Mouse (Mus musculus) myocyte (in vitro differentiated cells): ENCODE measurements around the gene Tex13c3. TPM values are rescaled to one million over a fixed set of nuclear protein-coding genes. Genes with fewer than 3 reads are reported as not detected.
"Not testable (repeated sequence)": the region's sequence is repeated elsewhere in the genome, so short reads cannot be mapped to it uniquely, and the experiment has no call there.

Source experiments
- H3K27me3 ChIP-seq: one replicate; pipeline ENCODE4 v1.6.1; 2011; ENCODE audit not compliant: control insufficient read depth, insufficient read depth, insufficient read length
- H3K36me3 ChIP-seq: one replicate; pipeline ENCODE4 v1.6.1; 2011; ENCODE audit not compliant: control insufficient read depth, insufficient read depth
- H3K4me2 ChIP-seq: one replicate; pipeline ENCODE4 v1.6.1; 2011; ENCODE audit warnings: low read depth, control low read depth
- H3K4me3 ChIP-seq: one replicate; pipeline ENCODE4 v1.5.1; 2011; ENCODE audit warnings: mild to moderate bottlenecking, control low read depth, moderate library complexity
- H3K79me2 ChIP-seq: one replicate; pipeline ENCODE4 v1.6.1; 2011; ENCODE audit not compliant: control insufficient read depth, insufficient read depth
- H3ac ChIP-seq: one replicate; pipeline ENCODE4 v1.6.1; 2011; ENCODE audit not compliant: control insufficient read depth, insufficient read length
- CEBPB ChIP-seq: IDR thresholded peaks from 2 replicates; pipeline ENCODE4 v1.6.1; 2011; ENCODE audit warnings: mild to moderate bottlenecking, moderate library complexity; ENCODE audit not compliant: poor library complexity, insufficient read depth, severe bottlenecking
- MYOG ChIP-seq, 3 experiments: IDR thresholded peaks; one replicate each; pipeline ENCODE4 v1.6.1; 2011; ENCODE audit warnings: control low read depth in 2 of 3, low read depth in 2 of 3, mild to moderate bottlenecking in 2 of 3; ENCODE audit not compliant: insufficient read length in 2 of 3, control insufficient read depth in 1 of 3, insufficient read depth in 1 of 3
- POLR2A ChIP-seq: IDR thresholded peaks from one replicate; pipeline ENCODE4 v1.6.1; 2011; ENCODE audit warnings: low read depth, mild to moderate bottlenecking, control low read depth, moderate library complexity; ENCODE audit not compliant: insufficient read length
- POLR2AphosphoS2 ChIP-seq: IDR thresholded peaks from one replicate; pipeline ENCODE4 v1.6.1; 2011; ENCODE audit warnings: low read depth, control low read depth; ENCODE audit not compliant: insufficient read length
- SRF ChIP-seq: IDR thresholded peaks from one replicate; pipeline ENCODE4 v1.6.1; 2011; ENCODE audit warnings: low read depth; ENCODE audit not compliant: control insufficient read depth, insufficient read length
- TCF12 ChIP-seq: IDR thresholded peaks from one replicate; pipeline ENCODE4 v1.6.1; 2011; ENCODE audit warnings: mild to moderate bottlenecking, control low read depth; ENCODE audit not compliant: poor library complexity, insufficient read depth, severe bottlenecking
- USF1 ChIP-seq: IDR thresholded peaks from one replicate; pipeline ENCODE4 v1.6.1; 2011; ENCODE audit warnings: low read depth, mild to moderate bottlenecking, control low read depth, moderate library complexity
- polyA plus RNA-seq: library from polyadenylated mRNA; unstranded; fragments of >200 nt; fragmentation: generic; extraction: Trizol; gene quantifications from one replicate; pipeline ENCODE4 v1.2.1, GENCODE M21; 2012; ENCODE audit warnings: missing spikeins

Tex13c3 gene
- not detected for polyA plus RNA-seq

DNA sequence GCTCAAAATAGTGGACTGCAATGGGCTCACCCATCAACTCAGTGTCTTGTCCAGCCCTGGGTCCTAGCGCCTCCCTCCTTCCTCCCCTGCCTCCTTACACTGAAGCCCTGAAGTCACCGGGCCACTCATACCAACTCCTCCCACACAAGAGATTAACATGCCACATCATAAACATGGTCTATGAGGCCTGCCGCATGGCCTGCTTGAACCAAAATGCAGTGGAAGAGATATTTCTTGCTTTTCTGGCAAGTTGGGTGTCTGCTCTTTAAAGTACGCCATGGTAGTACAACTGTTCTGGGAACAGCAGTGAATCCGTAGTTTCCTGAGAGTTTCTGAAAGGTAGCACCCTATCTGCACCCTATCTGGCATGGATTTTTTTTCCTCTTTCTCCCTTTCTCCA is at the start of gene Tex13c3:
TSS of gene Tex13c3 (minus strand) at position 101 of the 400 bp plus-strand sequence.
- H3K4me3 ChIP-seq, H3K79me2 ChIP-seq, H3K4me2 ChIP-seq, H3ac ChIP-seq, H3K36me3 ChIP-seq, H3K27me3 ChIP-seq: not testable (repeated sequence)

DNA sequence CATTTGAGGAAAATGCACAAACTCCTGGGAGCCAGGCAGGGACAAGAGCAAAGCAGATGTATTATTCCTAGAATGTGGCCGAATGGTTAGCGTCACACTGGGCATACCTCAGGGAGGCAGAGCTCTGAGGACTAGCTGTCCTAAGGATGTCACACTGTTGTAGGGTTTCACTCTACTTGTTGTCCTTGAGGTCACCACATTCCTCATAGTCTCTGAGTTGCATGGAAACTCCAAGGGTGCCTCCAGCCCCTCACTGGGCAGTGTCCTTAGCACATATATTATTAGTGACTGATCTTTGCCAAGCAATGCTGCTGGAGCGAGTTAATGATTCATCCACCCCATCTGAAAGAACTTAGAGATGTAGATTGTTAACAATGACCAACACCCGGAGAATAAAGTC is 8.6 kb upstream of the Tex13c3 start:
- H3K4me3 ChIP-seq: no peak overlapping the region
- no peaks in the 10 kb centered on the region for H3K27me3 ChIP-seq
- TF ChIP-seq CEBPB (no peak), SRF (no peak), TCF12 (no peak), USF1 (no peak), POLR2A (no peak), POLR2AphosphoS2 (no peak), MYOG (IDR thresholded peaks at IDR 0.05; ENCODE audit: control insufficient read depth in 1 of 3, insufficient read depth in 1 of 3, insufficient read length in 2 of 3, low read depth in 2 of 3) (no peak)
- no peaks in the 10 kb centered on the region for H3K36me3 ChIP-seq
- H3K4me2 ChIP-seq: no peak overlapping the region
- H3K79me2 ChIP-seq: no peaks in the 10 kb centered on the region
- no peak overlapping the region for H3ac ChIP-seq
